Mouse (Mus musculus): Measurements from ENCODE around the gene Psmd14.

The Psmd14 gene

GRCm38 (mm10) chr2:61811507-61812421 is 100.3 kb downstream of the Psmd14 start:
- CTCF ChIA-PET: no interaction called here

- CTCF ChIA-PET: no interaction called here
These were observed 101.0 kb downstream of the Psmd14 start for GRCm38 (mm10) chr2:61812536-61812935.

GRCm38 (mm10) chr2:61813106-61813505 is 101.6 kb downstream of the Psmd14 start:
- CTCF ChIA-PET: no interaction called here

DNA sequence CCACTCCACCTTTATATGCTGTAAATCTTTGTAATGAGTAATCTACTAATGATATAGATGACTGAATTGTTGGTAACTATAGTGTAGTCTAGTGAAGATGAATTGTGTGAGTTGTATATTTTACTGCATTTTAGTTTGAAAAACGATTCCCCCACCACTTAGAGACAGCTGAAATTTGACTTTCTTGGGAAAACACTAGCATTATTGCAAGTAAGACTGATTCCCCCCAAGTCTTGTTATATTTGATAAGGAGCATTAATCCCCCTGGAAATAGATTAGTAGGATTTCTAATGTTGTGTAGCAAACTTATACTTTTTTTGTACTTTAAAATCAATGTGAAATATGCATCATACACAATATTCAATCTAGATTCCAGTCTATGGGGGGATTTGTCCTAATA is 102.0 kb downstream of the Psmd14 start:
- CTCF ChIA-PET: no interaction called here

- CTCF ChIA-PET: interaction anchor here (0.7 kb wide), 1 partner anchor 973 kb away, joined by 3 read pairs; no protein-coding TSS in a partner anchor
These were observed 103.3 kb downstream of the Psmd14 start for GRCm38 (mm10) chr2:61814548-61815473.

DNA sequence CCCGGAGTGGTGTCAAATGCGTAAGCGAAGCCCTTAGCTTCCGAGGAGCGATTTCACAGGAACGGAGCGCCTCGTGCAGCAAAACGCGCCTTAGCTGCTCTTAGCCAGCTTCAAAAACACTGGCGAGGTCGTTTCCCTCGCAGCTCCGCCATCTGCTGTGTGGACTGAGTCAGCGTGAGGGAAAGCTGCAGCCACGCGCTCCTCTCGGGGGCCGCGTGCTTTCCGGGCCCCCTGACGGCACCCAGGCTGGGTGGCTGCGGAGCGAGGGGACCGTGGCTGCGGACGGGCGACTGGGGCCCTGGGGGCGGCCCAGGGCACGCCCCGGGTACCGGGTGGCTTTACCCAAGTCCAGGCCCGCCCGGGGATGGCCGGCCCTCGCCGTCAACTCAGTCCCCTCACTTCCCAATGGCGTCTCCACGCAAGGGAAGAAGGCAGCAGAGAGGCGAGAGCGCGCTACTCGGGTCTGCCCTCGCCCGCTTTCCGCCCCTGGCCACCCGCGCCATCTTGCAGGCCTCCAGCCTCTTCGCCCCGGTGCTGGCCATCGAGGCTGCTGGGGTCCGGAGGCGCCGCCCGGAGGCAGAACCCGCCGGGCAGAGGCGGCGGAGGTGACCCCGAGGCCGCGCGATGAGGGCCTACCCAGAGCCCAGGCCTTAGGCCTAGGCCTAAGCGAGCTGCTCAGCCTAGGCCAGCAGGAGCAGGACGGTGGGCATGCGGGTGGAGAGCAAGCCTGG is 104.3 kb downstream of the Psmd14 start:
- CTCF ChIA-PET: no interaction called here

DNA sequence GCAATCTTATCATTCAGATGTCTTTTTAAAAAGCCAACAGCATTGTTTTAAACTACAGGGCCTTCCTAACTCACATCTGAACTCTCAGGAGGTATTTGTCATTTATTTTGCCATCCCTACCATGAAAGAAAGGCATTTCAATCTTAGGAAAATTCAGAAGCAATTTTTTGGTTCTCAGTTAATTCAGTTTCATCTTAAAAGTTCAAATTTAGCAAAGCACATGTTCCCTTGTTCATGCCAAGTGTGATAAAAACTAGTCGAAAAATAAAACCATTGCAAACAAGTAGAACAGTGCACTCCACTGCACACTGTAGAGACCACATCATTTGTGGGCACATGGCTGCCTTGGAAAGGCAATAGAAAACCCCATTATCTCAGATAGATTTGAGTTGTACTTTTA is 106.7 kb downstream of the Psmd14 start:
- CTCF ChIA-PET: no interaction called here

GRCm38 (mm10) chr2:61820203-61820602 is 108.7 kb downstream of the Psmd14 start:
- CTCF ChIA-PET: no interaction called here

DNA sequence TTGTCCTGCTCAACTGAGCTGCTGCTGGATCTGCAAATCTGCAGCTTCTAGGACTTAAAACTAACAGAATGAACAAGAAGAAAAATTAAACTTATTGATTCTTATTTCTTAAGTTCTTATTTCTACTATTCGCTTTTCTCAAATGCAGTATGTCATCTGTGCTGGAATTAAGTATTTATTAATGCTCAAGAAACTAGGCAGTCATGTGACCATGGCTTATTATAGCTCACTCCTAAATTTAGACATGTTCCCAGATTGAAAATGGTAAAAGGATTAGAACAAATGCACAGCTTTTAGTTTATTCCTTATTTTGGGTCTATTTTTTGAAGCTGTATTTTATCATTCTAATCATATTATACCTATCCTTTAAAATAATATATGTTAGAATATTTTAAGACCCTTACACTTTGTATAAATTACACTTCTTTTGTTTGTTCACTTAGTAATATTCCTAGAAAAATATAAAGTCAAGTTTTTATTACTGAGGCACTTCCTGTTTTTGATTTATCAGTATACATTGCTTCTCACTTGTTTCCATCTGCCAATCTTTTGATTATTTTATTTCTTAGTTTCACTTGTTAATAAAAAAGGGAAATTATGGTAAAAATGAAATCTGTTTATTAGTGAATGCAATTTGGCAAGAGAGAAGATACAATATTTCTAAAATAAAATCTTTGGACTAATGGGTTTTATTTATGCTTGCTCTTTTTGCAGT is 112.1 kb downstream of the Psmd14 start:
- CTCF ChIA-PET: no interaction called here

DNA sequence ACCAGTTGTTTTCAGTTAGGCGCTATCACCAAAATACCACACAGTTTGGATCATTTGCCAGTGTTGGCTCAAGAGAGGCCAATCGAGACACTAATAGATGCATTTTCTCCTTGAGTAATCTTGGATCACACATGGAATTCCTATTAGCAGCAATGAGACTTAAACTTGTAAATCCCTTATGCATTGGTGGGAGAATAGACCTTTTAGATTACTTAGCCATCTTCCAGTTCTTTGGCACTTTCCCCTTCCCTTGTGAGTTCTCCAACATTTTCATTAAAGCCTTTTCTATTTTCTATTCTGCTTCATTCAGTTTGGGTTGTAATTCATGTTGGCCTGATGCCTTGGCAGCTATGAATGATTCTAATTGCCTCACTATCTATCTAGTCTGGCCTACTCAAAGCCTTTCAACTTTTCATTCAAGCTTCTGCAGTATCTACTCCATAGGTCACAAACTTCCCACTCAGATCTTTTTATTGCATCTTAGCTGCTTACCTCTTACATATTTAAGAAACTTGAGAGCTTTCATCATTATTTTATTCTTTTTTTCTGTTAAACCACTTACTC is 125.8 kb downstream of the Psmd14 start:
- CTCF ChIA-PET: no interaction called here
